Mouse (Mus musculus): Measurements from ENCODE around the gene Gm15155. TPM values are rescaled to one million over a fixed set of nuclear protein-coding genes. Genes with fewer than 3 reads are reported as not detected.

Gm15155 gene
- total RNA-seq (2021): under 1 TPM; 0.54 to 0.70 TPM
- long read RNA-seq, experiment 1: 0 reads
- long read RNA-seq, experiment 2: 0 reads

- TF ChIP-seq CTCF (IDR thresholded peaks at IDR 0.05): no peak; the same call in 1 of the 2 replicates
- Histone ChIP-seq H3K27ac (peak within 1 kb of the TSS; percentile 76), H3K4me3 (peak within 1 kb of the TSS; percentile 55)
- DNase-seq (ENCODE audit: extremely low spot score in 1 of 2, low spot score in 2 of 2): peak; percentile 32 to 40
- intact Hi-C loops (cut with DNase I): loop anchor here (10.0 kb wide), 3 partner anchors 190 to 1830 kb away; no protein-coding TSS in a partner anchor
These were observed at the start of gene Gm15155 for GRCm38 (mm10) chrX:155624341-155624841. Gene Gm15155 (plus strand): TSS chrX:155624741.

- no peak for DNase-seq (ENCODE audit: extremely low spot score in 1 of 2, low spot score in 2 of 2)
- intact Hi-C loops (cut with DNase I): no loop called here
- no peak for TF ChIP-seq CTCF (IDR thresholded peaks at IDR 0.05)
- H3K27ac ChIP-seq: no peak overlapping the region
- no peak overlapping the region for H3K4me3 ChIP-seq
These were observed 44.8 kb upstream of the Gm15155 start for GRCm38 (mm10) chrX:155579791-155580190.

- no peak for DNase-seq (ENCODE audit: extremely low spot score in 1 of 2, low spot score in 2 of 2)
- no peak for TF ChIP-seq CTCF (IDR thresholded peaks at IDR 0.05)
- H3K4me3 ChIP-seq: no peak overlapping the region
- intact Hi-C loops (cut with DNase I): no loop called here
- H3K27ac ChIP-seq: no peak overlapping the region
These were observed 40.0 kb upstream of the Gm15155 start for GRCm38 (mm10) chrX:155584586-155584985.

DNA sequence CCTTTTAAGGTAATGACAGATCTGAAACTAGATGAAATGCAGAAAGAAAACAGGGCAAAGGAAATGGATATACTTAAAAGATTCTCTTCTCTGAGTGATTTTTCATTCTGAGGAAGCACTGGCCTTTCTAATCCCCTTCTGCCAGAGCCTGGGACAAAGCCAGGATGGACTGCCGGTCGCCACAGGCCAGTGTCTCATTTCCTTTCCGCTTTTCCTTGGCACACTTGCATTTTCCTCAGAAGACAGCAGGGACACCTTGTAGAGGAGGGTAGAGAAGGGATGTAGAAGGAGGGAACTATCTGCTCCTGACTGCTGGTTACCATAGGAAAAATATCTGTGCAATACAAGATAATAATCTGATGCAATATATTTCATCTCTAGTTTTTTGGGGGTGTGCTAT lies 33.1 kb upstream of the Gm15155 start:
- H3K4me3 ChIP-seq: no peak overlapping the region
- intact Hi-C loops (cut with DNase I): no loop called here
- DNase-seq (ENCODE audit: extremely low spot score in 1 of 2, low spot score in 2 of 2): no peak
- no peak for TF ChIP-seq CTCF (IDR thresholded peaks at IDR 0.05)
- H3K27ac ChIP-seq: no peak overlapping the region

DNA sequence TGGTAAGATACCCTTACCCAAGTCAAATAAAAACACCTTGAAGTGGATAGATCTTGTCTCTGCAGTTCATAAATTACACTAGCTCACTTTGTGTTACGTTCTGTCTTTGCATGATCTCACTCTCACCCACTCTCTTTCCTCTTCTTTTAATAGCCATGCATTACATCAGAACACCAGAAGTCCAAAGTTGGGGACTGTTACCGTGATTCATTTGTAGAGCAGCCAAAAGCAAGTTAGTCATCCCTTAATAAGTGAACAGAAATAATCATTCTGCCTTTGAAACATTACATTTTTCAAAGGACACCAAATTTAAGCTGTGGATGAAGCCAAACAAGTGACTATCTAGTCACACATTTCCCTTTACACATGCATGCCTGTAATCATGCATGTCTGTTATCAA lies 32.1 kb upstream of the Gm15155 start:
- H3K4me3 ChIP-seq: no peak overlapping the region
- no peak for TF ChIP-seq CTCF (IDR thresholded peaks at IDR 0.05)
- intact Hi-C loops (cut with DNase I): no loop called here
- DNase-seq (ENCODE audit: extremely low spot score in 1 of 2, low spot score in 2 of 2): no peak
- H3K27ac ChIP-seq: no peak overlapping the region

DNA sequence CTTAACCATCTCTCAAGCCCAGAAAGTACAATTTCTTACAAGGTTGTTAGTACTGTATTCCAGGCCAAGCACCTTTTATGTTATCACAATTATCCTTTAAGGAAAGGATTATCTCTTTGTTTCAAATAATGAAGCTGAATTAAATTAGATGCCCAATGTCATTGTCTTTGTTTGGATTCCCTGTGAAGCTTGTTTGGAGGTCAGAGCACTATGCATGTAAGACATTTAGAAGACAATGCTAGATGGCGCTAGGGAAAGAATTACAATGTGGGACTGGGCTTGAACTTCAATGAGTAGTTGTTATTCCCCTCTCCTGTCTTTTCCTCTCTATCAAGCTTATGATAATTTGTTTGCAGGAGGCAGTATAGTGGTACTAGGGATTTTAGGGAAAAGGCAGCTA lies 29.9 kb upstream of the Gm15155 start:
- DNase-seq (ENCODE audit: extremely low spot score in 1 of 2, low spot score in 2 of 2): no peak
- no peak overlapping the region for H3K27ac ChIP-seq
- no peak for TF ChIP-seq CTCF (IDR thresholded peaks at IDR 0.05)
- H3K4me3 ChIP-seq: no peak overlapping the region
- intact Hi-C loops (cut with DNase I): no loop called here

GRCm38 (mm10) chrX:155596390-155596789 lies 28.2 kb upstream of the Gm15155 start:
- no peak overlapping the region for H3K27ac ChIP-seq
- no peak overlapping the region for H3K4me3 ChIP-seq
- no peak for TF ChIP-seq CTCF (IDR thresholded peaks at IDR 0.05)
- DNase-seq (ENCODE audit: extremely low spot score in 1 of 2, low spot score in 2 of 2): no peak
- intact Hi-C loops (cut with DNase I): no loop called here

- TF ChIP-seq CTCF (IDR thresholded peaks at IDR 0.05): no peak
- peak; percentile 17 to 47 for DNase-seq (ENCODE audit: extremely low spot score in 1 of 2, low spot score in 2 of 2)
- no peak overlapping the region for H3K27ac ChIP-seq
- intact Hi-C loops (cut with DNase I): loop anchor here (2.0 kb wide), 1 partner anchor 22 kb away; the partner anchor contains the start of gene Ptchd1
- no peak overlapping the region for H3K4me3 ChIP-seq
These were observed 23.3 kb upstream of the Gm15155 start for GRCm38 (mm10) chrX:155601196-155601595.

DNA sequence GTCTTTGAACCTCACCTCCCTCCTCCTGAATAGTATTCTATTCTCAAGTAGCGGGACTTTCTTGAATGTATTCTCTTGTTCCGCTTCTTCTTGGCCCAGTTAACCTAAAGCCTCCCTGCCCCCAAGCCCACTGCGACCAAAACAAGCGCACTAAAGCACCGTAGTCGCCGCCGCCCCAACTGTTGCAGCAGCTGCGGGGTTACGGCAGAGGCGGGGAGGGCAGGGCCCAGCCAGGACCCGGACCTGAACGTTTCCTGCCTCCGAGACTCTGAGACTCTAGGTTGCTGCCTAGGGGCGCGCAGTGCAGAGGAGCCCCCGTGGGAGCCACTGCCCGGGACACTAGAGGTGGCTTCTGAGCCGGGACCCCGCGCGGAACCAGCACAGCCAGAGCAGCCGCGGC lies 2.0 kb upstream of the Gm15155 start:
- peak overlapping the region; percentile 80 for H3K27ac ChIP-seq
- no peak for TF ChIP-seq CTCF (IDR thresholded peaks at IDR 0.05)
- peak in 1 of 2 experiments; percentile 11 for DNase-seq (ENCODE audit: extremely low spot score in 1 of 2, low spot score in 2 of 2)
- intact Hi-C loops (cut with DNase I): loop anchor here (2.0 to 10.0 kb wide), 4 partner anchors 22 to 1832 kb away; no protein-coding TSS in a partner anchor
- H3K4me3 ChIP-seq: peak overlapping the region; percentile 55

GRCm38 (mm10) chrX:155622961-155623599 lies 1.5 kb upstream of the Gm15155 start:
- DNase-seq (ENCODE audit: extremely low spot score in 1 of 2, low spot score in 2 of 2): peak; percentile 32 to 33
- no peak for TF ChIP-seq CTCF (IDR thresholded peaks at IDR 0.05)
- Histone ChIP-seq H3K27ac (peak overlapping the region; percentile 80), H3K4me3 (peak overlapping the region; percentile 55)
- intact Hi-C loops (cut with DNase I): loop anchor here (2.0 to 10.0 kb wide), 4 partner anchors 22 to 1832 kb away; no protein-coding TSS in a partner anchor

DNA sequence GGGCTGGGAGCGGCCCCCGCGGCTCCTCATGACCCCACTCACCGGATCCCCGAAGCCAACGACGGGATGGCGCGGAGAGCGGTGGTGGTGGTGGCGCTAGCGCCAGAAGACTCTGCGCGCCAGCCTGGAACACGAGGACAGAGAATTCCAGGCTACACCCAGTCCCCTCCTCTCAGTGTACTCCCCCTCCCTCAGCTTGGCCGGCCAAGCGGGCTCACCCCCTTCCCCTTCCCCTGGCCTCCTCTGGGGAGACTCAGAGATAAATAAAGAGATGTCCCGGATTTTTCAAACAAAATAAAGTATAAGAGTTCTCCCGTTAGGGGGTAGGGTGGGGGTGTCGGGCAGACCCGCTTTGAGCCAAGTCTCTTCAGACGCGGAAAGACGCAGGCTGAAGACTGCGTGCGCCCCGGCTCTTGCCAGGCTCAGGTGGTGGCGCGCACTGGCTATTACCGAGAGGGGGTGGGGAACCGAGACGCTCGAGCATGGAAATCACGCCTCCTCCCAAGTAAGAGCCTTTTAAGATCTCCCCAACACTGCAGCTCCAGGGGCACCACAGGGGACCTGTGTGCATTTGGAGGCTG lies 750 bp upstream of the Gm15155 start, which contains the start of gene Ptchd1:
Gene Ptchd1, minus strand, starts transcription at position 114 of the 581 bp plus-strand sequence.
- peak within 1 kb of the TSS; percentile 55 for H3K4me3 ChIP-seq
- peak within 1 kb of the TSS; percentile 80 for H3K27ac ChIP-seq
- DNase-seq (ENCODE audit: extremely low spot score in 1 of 2, low spot score in 2 of 2): peak; percentile 34 to 37
- TF ChIP-seq CTCF (IDR thresholded peaks at IDR 0.05): no peak
- intact Hi-C loops (cut with DNase I): loop anchor here (2.0 to 10.0 kb wide), 4 partner anchors 23 to 1831 kb away; no protein-coding TSS in a partner anchor

GRCm38 (mm10) chrX:155624895-155625294 lies 354 bp downstream of the Gm15155 start:
- no peak for DNase-seq (ENCODE audit: extremely low spot score in 1 of 2, low spot score in 2 of 2)
- Histone ChIP-seq H3K27ac (peak overlapping the region; percentile 76), H3K4me3 (peak overlapping the region; percentile 55)
- intact Hi-C loops (cut with DNase I): loop anchor here (10.0 kb wide), 3 partner anchors 190 to 1830 kb away; no protein-coding TSS in a partner anchor
- no peak for TF ChIP-seq CTCF (IDR thresholded peaks at IDR 0.05)
